Mouse (Mus musculus) inflammation-experienced regulatory T-cells (primary cell): ENCODE data around the gene Stxbp6. TPM values are rescaled to one million over a fixed set of nuclear protein-coding genes. Genes with fewer than 3 reads are reported as not detected.

Experiments used
- polyA plus RNA-seq, 2 experiments: library from polyadenylated mRNA; unstranded; fragments of 100-300 nt; shearing (Covaris generic); gene quantifications; one replicate each; pipeline ENCODE4 v1.2.1; 2017

Stxbp6 gene
- under 1 TPM; 0.51 to 0.70 TPM for polyA plus RNA-seq

GRCm38 (mm10) chr12:45074611-45075342 lies at the start of gene Stxbp6:
Gene Stxbp6 (minus strand): TSS chr12:45074709.

